Mouse (Mus musculus) cerebellum, postnatal 36 days (tissue): ENCODE data around the gene Pitpnc1.

ENCODE experiments used
- DNase-seq, 2 experiments: peaks; one replicate each; pipeline ENCODE4 v3.0.0; 2021 to 2022; ENCODE audit warnings: mixed read lengths in 2 of 2

The Pitpnc1 gene

DNA sequence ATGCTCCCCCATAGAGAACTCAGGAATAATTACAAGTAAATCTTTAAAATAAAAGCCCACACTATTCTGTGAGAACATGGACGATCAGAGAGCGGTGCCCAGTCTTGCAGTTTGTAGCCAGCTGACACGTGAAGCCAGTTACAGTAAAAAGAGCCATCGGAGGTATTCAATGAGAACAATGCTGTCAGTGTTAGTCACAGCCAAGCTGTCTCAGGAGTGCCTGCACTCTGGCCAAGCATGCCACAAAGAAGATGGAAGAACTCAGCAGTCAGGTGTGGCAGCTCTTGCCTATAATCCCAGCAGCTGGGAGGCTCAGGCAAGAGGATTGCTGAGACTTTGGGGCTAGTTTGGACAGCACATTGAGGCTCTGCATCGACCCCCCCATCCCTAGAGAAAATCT is 111.8 kb downstream of the Pitpnc1 start:
- DNase-seq: peak; percentile 17 to 34

DNA sequence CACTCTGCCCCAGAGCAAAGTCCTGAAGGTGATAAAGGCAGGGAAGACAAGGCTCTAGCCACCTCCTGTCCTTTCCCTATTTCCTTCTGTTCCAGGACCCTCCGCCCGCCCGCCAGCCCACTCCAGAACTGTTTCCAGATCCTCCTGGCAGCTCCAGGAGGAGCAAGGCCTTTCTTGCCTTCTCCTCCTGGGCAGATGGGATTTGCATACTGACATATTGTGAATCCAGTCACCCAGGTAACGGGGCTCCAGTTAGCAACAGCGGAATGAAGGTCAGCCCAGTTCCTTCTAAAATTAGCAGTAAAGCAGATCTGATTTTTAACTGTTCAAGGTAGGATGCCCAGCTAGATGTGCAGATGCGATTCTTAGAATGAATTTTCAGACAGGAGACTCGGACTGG is 114.3 kb downstream of the Pitpnc1 start:
- DNase-seq: peak; percentile 33 to 42

DNA sequence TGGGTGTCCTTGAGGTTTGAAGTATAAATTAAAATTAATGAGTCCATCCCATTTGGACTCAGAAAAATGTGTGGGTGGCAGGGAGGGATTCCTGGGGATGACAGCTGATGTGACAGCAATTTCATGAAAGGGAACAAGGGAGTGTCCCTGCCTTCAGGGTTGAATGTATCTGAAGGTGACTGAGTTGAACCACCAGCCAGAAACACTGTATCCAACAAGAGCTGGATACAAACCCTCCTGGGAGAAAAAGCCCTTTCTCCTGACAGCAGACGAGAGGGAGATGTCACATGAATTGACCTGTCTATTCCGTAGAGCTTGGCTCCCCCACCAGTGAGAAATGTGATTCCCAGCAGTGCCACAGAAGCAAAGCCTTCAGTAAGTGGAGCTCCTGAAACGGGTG is 115.0 kb downstream of the Pitpnc1 start:
- no peak for DNase-seq

DNA sequence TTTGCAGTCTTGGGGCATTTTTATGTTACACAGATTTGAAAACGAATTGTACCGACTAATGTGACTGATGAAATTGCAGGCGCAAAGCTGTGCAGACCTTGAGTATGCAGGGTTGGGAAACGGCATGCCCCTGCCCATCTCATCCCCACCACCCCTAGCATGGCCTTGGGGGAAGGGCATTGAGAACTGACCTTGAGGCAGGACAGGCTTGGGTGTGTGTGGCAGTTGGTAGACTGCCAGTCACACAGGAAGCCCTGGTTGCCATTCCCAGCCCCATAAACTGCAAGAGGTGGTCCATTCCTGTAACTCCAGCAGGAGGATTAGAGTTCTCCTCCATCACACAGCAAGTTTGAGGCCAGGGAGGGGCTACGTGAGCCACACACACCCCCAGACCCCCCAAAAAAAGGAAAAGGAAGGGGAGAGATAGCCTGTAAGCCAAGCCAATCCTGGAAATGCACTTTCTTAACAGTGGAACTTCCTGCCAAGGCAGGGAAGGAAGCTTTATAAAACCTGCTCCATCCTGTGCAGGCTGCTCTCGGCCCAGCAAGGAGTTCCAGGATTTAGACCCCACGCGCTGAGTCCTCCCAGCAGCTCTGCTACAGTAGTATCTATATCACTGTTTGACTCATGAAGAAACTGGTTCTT is 115.9 kb downstream of the Pitpnc1 start:
- DNase-seq: no peak

DNA sequence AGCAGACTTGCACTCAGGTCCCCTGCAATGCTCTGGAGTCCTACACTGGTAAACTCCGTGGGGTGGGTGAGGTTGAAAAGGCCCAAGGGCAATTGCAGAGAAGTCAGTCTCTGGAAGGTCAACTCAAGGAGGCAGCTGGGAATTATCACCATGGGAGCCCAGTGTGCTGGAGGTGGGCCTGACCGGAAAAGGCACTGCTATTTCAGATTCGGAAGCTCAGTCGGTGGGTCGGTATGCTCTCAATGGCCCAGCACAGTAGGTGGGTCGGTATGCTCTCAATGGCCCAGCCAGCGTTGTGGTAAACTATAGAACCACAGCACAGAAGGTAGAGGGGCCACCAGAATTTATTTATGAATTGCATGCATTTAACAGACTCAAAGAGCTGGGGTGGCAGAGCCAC is 117.9 kb downstream of the Pitpnc1 start:
- DNase-seq: no peak

DNA sequence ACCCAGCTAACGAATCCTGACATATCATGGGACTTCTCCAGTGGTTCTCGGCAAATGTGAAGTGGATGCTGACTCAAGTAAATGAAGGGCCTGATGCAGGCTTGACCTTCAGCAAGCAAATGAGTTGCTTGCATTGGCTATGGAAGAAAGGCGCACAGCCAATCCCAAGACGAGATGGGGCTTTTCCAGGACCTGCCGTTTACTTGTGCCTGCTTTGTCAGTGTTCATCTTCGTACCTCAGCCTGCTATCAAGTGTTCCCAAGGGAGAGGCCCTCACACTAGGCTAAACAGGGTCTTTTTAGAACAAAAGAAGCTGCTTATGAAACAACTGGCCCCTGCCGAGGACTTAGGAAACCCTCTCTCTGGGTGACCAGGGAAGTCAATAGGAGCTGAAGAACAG is 120.7 kb downstream of the Pitpnc1 start:
- DNase-seq: no peak

DNA sequence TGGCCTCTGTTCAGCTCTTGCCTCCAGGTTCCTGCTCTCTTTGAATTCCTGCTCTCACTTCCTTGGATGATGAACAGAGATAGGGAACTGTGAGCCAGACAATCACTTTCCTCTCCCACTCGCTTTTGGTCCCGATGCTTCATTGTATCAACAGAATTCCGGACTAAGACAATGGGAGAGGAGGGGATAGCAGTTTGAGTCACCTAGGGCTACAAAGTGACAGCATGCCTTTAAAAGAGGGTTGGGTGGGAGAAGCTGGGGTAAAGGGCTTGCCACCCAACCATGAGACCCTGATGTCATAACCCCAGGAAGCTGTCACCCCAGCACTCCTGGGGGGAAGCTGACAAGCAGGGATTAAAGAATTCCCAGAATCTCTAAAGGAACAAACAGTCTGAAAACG is 127.5 kb downstream of the Pitpnc1 start:
- no peak for DNase-seq

DNA sequence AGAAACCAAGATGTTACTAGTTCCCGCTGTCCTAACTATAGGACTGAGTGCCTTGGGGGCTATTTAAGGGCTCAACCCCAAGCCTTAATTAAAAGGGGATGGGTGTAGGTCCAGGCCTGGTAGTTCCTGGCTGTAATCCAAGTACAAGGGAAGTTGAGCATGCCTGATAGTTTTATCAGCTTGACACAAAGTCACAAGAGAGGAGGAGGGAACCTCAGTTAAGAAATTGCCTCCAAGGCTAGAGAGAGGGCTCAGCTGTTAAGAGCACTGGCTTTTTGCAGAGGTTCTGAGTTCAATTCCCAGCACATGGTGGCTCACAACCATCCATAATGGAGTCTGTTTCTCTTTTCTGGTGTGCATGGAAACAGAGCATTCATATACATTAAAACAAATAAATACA is 128.1 kb downstream of the Pitpnc1 start:
- DNase-seq: no peak

DNA sequence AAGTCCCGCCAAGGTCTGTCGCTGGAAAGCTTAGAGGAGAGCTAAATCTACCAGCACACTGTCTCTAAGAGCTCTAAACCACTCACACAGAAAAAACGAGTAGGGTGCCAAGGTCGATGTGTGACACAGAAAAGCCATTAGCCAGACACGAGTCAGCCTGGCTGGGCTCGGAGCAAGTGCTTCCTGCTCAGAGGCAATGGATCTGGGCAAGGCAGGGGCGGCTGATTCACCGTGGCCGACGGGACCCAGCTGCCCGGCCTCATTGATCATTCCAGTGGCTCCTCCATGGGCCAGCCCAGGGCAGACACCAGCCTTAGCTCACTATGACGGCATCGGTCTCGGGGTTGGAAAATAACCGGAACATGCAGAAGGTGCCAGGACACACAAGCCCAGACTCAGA is 129.2 kb downstream of the Pitpnc1 start:
- peak; percentile 36 to 42 for DNase-seq

DNA sequence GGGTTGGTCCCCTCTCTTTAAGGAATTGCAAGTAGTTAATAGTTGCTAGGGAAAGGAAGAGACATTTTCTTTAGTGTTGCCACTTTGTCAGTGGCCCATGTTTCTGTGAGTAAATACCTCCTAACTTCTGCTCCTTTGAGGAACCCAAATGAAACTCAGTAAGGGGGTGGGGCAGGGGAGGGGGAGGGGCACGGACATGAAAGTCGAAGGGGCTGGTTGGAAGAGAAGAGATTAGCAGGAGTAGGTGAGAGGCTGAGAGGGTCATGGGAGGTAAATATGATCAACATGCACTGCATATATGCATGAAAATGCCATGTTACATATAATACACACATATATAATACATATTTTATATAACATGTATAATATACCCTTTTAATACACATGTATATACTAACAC is 129.7 kb downstream of the Pitpnc1 start:
- DNase-seq: no peak

DNA sequence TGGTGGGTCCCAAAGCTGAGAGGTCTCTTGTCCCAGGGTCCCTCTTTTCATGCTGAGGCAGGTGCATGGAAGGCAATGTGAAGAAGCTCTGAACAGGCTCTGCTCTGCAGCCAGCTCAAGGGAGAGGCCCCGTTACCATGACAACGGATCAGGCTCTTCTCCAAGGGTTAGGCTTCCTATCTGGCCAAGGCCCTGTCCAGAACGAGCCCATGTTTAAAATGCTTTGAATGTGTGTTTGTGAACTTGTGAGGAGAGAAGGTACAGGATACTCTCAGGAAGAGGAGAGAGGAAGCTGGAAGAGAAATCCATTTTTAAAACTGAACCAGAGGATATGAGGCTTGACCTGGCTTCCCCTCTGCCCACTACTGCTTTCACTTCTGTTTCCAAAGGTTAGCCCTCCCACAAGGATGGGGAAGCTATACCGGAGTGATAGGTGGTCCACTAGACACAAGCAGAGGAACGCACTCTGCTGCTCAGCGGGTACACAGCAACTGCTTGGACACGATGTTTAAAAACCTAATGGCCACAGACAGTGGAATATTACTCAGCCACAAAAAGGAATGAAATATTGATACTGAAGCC is 131.2 kb downstream of the Pitpnc1 start:
- DNase-seq: peak; percentile 46 to 47

DNA sequence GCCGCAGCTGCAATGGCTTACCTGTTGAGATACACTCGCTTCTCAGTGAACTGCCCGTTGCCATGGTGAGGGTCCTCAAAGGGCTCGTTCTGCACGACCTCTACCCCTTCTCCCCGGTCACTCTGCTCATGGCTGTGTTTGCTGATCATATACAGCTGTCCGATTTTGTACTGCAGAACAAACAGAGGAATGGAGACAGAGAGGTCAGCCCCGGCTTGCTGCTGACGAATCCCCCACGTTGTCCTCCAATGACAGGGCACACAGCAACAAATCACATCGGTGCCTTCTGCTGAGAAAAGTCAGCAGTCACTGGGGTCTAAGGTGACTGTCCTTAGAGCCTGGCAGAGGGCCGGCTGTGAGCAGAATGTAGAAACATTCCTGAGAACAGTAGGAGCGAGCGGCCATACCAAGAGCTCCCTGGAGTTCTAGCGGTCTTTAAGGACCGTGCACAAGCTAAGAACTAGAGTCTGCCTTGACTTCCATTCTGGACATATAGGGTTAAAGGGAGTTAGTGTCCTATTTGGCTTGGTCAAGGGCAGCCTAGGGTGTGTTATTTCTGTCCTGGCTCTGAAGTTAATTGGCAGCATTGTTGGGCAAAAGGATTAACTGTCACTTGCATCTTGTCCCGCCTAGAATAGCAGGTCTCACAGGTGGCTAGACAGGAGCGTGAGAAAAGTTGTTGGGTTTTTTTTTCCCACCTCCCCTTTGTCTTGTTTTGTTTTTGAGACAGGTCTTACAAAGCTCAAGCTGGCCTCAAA is 132.9 kb downstream of the Pitpnc1 start:
- peak in 1 of 2 experiments; percentile 28 for DNase-seq

DNA sequence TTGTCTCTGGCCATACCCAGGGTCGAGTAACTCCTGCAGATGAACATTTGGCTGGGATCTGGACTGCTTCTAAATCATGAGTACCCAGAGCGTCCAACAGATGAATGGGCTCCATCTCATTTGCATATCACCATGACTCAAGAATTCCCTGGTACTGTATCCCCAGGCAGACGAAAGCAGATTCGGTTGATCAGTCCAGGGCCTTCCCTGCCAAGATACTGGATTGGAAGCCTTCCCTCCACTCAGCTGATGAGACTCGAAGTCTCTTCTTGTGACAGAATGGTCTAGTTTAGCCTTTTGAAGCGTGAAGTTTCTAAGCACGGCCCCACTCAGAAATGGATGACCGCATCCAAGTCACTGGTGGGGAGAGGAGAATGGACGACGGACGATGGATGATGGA is 134.7 kb downstream of the Pitpnc1 start:
- DNase-seq: no peak

DNA sequence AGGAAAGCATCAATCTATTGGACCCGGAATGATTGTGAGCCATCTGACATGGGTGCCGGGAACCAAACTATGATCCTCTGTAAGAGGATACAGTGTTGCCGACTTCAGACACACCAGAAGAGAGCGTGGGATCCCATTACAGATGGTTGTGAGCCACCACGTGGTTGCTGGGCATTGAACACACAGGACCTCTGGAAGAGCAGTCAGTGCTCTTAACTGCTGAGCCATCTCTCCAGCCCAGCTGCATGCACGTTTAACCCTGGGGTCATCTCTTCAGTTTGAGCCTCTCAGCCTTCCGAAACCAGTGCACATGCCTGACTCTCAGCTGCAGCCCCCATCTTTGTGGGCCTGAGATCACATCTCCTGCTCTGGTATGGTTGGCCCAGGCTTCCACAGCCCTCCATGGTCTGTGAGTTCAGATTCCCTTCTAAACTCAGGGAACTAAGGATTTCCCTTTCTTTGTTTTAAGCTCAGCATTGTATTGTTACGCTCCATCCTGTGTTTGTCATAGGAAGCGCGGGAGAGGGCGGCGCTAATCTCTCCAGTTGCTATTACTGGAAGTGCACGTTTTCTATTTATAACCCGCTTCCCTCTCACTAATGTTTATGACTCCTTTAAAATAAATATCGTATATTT is 135.5 kb downstream of the Pitpnc1 start:
- DNase-seq: no peak

DNA sequence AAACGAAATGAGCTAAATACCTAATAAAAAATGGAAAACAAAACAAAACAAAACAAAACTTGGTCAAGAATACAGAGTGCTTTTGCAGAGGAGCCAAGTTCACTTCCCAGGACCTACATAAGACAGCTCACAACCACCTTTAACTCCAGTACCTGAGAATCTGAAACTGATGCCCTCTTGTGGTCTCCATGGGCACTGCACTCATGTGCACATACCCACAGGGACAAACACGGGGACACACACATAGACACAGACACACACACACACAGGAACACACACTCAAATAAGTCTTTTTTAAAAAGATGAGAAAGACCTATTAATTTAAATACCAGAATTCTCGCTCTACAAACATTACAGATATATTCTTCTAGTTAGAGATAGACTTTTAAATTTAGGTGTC is 137.6 kb downstream of the Pitpnc1 start:
- DNase-seq: no peak

DNA sequence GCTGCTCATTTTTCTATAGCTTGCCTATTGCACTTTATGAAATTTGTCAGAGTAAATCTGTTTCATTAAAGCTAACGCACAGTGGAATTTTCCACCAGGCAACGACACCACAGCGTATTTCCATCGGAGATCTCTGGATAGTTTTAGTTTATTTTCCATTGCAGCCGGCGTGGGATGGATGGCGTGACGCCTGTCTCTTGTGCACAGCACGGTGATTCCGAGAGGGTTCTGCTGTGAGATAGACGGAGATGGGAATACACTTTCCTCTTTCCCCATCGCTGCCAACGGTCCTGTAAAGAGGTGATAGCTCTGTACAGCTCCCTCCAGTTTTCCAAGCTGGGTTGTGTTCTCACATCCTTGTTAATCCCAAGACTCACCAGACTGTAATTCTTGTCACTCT is 138.2 kb downstream of the Pitpnc1 start:
- DNase-seq: no peak

DNA sequence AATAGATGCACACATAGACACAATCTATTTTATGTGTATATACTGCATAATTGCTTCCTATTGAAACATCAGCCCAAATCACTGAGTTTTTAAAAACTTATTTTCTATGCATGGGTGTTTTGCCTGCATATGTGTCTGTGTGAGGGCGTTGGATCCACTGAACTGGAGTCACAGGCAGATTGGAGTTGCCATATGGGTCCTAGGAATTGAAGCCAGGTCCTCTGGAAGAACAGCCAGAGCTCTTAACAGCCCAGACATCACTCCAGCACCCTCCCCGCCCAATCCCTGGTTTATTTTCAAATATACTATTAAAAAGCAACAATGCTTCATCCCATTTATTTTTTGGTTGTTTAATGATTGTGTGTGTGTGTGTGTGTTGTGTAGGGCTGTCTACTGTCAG is 139.1 kb downstream of the Pitpnc1 start:
- DNase-seq: peak; percentile 35 to 39

DNA sequence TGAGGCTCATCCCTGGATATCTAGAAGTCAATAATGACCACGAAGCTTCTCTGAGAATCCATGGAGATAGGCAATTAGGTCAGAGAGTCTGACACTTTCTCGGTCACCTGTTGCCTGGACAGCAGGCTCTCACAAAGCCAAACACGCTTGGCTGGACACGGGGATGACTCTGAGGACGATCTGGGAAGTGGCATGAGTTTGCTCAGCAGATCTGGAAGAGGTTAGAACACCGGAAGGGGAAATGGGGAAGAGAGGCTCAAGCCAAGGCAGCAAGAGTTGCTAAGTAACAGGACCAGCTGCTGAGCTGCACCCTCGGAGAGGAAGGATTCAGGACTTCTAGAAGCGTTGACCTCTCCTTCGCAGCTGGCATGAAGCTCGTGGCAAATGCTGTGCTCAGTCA is 143.2 kb downstream of the Pitpnc1 start:
- DNase-seq: peak in 1 of 2 experiments; percentile 20

DNA sequence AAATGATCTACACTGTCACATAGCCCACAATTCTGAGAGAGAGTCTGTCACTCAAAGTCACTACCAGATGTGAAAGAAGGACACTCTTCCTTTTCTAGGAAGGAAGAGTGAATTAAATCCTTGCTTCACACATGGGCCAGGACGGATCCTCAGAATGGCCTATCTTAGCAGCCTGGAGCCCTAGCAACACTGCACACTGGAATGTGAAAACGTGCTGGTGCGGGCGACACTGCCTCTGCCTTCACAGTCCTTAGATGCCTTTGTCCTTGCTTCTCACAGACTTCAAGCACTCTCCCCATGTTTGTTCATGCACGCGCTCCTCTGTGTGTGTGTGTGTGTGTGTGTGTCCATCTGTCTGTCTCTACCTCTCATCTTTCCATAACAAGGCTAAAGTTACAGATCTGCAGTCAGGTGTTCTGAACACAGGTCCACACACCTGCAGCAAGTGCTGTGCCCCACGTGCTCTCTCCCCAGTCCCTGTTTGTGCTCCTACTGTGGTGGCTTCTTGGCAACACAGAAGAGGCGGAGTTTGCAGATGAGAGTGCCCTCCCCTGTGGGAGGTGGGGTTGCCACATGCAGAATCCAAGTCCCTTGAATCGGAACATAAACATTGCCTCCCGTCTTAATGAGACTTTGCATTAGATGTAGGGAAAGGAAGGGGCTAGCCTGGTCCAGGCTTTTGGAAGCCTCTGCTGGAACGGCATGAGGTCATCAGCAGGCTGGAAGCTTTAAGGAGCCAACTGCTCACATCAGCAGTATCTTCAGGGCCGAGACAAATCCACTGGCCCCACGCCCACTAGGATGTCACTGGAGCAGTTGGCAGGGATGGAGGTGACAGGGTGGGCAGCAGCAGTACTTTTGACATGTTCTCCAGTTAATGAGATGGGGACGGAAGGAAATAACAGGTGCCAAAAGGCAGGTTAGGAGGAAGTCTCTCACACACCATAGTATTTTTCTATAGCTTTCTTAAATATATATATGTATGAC is 144.5 kb downstream of the Pitpnc1 start:
- peak; percentile 36 to 59 for DNase-seq

DNA sequence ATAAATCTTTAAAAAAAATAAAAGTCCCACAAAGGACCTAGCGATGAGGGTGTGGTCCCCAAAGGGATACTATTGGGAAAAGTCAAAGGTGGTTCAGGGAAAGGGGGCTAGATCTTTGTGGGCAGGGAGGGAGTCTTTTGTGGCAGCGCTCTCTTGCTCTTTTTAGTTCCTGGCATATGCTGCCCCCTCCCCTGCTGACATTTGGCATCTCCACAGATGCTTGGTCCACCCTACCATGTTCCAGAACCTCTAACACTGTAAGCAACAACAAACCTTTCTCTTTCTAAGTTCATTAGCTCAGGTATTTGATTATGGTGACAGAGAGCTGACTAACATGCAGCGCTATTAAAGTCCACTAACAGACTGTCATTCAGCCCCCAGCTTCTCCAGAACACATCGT is 145.3 kb downstream of the Pitpnc1 start:
- no peak for DNase-seq

DNA sequence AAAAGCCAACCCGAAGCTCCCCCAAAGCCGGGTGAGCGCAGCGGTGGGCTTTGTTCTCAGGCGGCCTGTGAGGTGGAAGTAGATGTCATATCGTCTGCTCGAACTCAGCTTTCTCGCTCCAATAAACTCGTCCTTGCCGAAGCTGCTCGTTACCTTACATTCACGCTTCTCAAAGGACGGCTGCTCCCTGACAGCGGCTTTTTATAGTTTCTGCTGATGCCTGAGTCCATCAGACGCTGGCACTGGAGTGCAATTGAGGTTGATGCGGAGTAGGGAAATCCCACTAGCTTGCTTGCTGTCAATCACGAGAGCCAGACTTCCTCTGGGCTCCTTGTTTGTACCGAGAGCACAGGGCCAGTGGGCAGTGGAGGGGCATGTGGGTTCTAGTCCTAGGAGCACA is 147.3 kb downstream of the Pitpnc1 start:
- DNase-seq: no peak

DNA sequence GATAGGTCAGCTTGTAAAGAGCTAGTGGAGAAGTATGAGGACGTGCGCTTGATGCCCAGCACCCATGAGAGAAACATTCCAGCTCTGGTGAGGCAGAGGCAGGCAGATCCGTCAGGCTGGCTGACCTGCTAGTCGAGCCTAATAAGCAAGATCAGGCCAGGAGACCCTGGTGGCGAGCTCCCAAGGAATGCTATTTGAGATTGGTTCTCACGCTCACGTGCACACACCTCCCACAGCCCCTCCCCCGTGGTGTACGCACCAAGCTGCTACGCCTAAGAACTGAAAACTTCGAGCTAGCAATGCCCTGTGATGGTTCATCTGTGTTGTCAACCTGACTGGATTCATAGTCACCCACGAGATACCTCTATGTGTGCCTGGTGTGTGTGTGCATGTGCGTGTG is 148.3 kb downstream of the Pitpnc1 start:
- DNase-seq: no peak

DNA sequence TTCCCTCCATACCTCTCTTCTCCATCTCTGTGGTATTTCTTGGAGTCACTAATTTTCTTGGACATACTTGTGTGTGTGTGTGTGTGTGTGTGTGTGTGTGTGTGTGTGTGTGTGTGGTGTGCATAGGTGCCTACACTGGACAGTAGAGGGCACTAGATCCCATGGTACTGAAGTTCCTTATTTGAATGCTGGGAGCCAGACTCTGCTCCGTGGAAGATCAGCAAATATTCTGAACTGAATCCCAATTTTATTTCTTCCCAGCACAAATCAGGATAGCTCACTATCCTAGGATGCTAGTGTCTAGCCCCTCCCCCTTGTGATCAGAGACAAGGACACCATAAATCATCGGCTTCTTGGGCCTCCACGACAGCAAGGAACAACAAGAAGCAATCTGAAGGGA is 148.7 kb downstream of the Pitpnc1 start:
- DNase-seq: no peak
